Mouse (Mus musculus): ENCODE results near the gene Gal3st1. TPM values are rescaled to one million over a fixed set of nuclear protein-coding genes. Genes with fewer than 3 reads are reported as not detected.

Gal3st1 gene
- polyA plus RNA-seq, 1 experiment from 2014 or later, result 1.5 TPM

DNA sequence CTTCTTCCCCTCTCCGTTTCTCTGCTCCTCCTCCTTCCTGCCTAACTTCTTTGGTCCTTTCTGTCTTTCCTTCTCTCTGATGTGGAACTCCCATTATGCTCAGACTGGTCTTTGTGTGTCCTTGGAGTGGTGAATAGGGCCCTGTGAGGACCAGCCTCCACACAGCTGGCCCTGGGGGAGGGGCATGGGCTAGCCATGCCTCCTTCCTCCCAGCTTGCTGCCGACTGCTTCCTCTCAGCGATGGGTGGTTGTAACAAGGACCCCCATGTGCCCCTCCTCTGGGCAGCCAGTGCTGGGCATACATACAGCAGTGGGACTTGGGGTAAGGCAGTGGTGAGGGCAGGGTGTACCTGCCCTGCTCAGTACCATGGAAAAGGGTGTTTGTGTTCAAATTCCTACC is 9.1 kb upstream of the Gal3st1 start:
- WGBS, result 51% methylated on average over 3 of the region's 3 CpGs
- H3K9me3 ChIP-seq (ENCODE audit: control insufficient read depth, low read length), result no peaks in the 10 kb centered on the region
- ATAC-seq (ENCODE audit: low FRiP score) (no peak), DNase-seq (ENCODE audit: low spot score) (no peak)
- peaks cover 20% of the 10 kb centered on the region; the same call in 1 of the 2 replicates for H3K36me3 ChIP-seq (ENCODE audit: control insufficient read depth, insufficient read depth, low read length)
- H3K4me2 ChIP-seq (replicated peaks; ENCODE audit: low read depth, low read length), result no peak overlapping the region
- H3K9ac ChIP-seq (ENCODE audit: low read depth, low read length), result no peak overlapping the region
- no peaks in the 10 kb centered on the region for H3K4me1 ChIP-seq (replicated peaks; ENCODE audit: control insufficient read depth, insufficient read depth, low read length)
- H3K27ac ChIP-seq (ENCODE audit: low read depth, low read length), result no peak overlapping the region
- H3K27me3 ChIP-seq (ENCODE audit: control insufficient read depth, insufficient read depth, low read length), result no peaks in the 10 kb centered on the region
- H3K4me3 ChIP-seq (ENCODE audit: low read depth, low read length), result no peak overlapping the region

DNA sequence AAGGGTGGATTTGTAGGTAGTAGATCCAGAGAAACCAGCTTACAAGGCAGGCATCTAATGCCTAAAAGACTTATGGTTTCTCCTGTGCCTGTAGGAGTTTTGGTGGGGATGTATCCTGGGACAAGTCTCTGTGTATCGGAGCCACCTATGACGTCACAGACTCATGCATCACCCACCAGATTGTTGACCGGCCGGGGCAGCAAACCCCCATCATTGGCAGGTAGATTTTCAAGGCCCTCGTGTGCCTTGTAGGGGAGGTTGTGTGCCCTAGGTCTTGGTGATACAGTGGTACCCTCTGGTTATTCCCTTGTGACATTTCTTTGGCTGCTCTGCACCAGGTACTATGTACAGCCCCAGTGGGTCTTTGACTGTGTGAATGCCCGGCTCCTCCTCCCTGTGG is 6.8 kb upstream of the Gal3st1 start, which contains the start of gene 4930556J24Rik:
Gene 4930556J24Rik, minus strand, starts transcription at position 101 of the 400 bp plus-strand sequence.
- WGBS, result 96% methylated on average over 6 of the region's 6 CpGs
- H3K4me2 ChIP-seq (replicated peaks; ENCODE audit: low read depth, low read length), result no peak within 1 kb of the TSS
- no peaks in the 10 kb centered on the region for H3K27me3 ChIP-seq (ENCODE audit: control insufficient read depth, insufficient read depth, low read length)
- ATAC-seq (ENCODE audit: low FRiP score) (no peak), DNase-seq (ENCODE audit: low spot score) (no peak)
- no peak within 1 kb of the TSS for H3K4me3 ChIP-seq (ENCODE audit: low read depth, low read length)
- H3K4me1 ChIP-seq (replicated peaks; ENCODE audit: control insufficient read depth, insufficient read depth, low read length), result no peaks in the 10 kb centered on the region
- H3K9me3 ChIP-seq (ENCODE audit: control insufficient read depth, low read length), result no peaks in the 10 kb centered on the region
- peaks cover 13% of the 10 kb centered on the region; the same call in 1 of the 2 replicates for H3K36me3 ChIP-seq (ENCODE audit: control insufficient read depth, insufficient read depth, low read length)
- no peak within 1 kb of the TSS for H3K9ac ChIP-seq (ENCODE audit: low read depth, low read length)
- H3K27ac ChIP-seq (ENCODE audit: low read depth, low read length), result no peak within 1 kb of the TSS

DNA sequence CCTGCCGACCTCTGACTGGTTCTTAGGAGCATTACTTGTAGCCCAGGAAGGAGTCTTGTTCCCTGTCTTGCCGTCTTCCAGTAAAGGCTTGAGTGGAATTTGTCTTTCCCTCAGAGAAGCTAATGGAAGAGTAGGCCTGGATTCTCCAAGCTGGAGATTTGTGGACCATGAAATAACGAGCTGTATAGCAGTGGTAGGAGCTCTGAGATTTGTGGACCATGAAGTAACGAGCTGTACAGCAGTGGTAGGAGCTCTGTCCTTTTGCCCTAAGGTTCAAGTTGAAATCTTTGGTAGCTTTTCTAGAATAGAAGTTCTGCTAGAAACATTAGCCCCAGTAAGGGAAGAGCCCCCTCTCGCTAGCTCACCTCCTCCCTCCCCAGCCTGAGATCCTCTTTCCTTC is 5.0 kb upstream of the Gal3st1 start:
- ATAC-seq (ENCODE audit: low FRiP score) (no peak), DNase-seq (ENCODE audit: low spot score) (no peak)
- Histone ChIP-seq H3K9ac (ENCODE audit: low read depth, low read length) (no peak overlapping the region), H3K27ac (ENCODE audit: low read depth, low read length) (no peak overlapping the region), H3K9me3 (ENCODE audit: control insufficient read depth, low read length) (no peaks in the 10 kb centered on the region), H3K4me2 (replicated peaks; ENCODE audit: low read depth, low read length) (no peak overlapping the region), H3K36me3 (ENCODE audit: control insufficient read depth, insufficient read depth, low read length) (peaks cover 13% of the 10 kb centered on the region; the same call in 1 of the 2 replicates), H3K4me3 (ENCODE audit: low read depth, low read length) (no peak overlapping the region), H3K4me1 (replicated peaks; ENCODE audit: control insufficient read depth, insufficient read depth, low read length) (no peaks in the 10 kb centered on the region), H3K27me3 (ENCODE audit: control insufficient read depth, insufficient read depth, low read length) (no peaks in the 10 kb centered on the region)
- 94% methylated on average over 5 of the region's 5 CpGs for WGBS

DNA sequence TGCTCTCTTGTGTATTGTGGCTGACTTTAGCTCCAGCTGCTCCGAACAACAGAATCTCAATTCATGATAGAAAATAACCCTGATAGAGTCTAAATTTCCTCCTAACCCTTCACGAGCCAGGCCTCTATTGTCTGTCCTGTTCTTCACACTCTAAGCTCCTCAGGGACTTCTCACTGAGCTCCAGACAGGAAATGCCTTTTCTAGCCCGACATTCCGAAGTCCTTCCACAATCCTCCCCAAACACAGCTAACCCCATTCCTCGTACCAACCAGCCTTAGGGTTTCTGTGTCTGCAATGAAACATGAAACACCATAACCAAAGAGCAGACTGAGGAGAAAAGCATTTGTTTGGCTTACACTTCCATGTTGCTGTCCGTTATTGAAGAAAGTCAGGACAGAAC is 1.9 kb upstream of the Gal3st1 start:
- ATAC-seq (ENCODE audit: low FRiP score) (no peak), DNase-seq (ENCODE audit: low spot score) (no peak)
- Histone ChIP-seq H3K4me2 (replicated peaks; ENCODE audit: low read depth, low read length) (no peak overlapping the region), H3K9me3 (ENCODE audit: control insufficient read depth, low read length) (no peaks in the 10 kb centered on the region), H3K4me1 (replicated peaks; ENCODE audit: control insufficient read depth, insufficient read depth, low read length) (0 out of 2 replicates have a peak, but pooled peaks cover 2% of the 10 kb centered on the region), H3K27ac (ENCODE audit: low read depth, low read length) (no peak overlapping the region), H3K36me3 (ENCODE audit: control insufficient read depth, insufficient read depth, low read length) (0 out of 2 replicates have a peak, but pooled peaks cover 5% of the 10 kb centered on the region), H3K9ac (ENCODE audit: low read depth, low read length) (no peak overlapping the region), H3K4me3 (ENCODE audit: low read depth, low read length) (no peak overlapping the region), H3K27me3 (ENCODE audit: control insufficient read depth, insufficient read depth, low read length) (0 out of 2 replicates have a peak, but pooled peaks cover 2% of the 10 kb centered on the region)
- WGBS, result 63% methylated on average over 6 of the region's 6 CpGs

DNA sequence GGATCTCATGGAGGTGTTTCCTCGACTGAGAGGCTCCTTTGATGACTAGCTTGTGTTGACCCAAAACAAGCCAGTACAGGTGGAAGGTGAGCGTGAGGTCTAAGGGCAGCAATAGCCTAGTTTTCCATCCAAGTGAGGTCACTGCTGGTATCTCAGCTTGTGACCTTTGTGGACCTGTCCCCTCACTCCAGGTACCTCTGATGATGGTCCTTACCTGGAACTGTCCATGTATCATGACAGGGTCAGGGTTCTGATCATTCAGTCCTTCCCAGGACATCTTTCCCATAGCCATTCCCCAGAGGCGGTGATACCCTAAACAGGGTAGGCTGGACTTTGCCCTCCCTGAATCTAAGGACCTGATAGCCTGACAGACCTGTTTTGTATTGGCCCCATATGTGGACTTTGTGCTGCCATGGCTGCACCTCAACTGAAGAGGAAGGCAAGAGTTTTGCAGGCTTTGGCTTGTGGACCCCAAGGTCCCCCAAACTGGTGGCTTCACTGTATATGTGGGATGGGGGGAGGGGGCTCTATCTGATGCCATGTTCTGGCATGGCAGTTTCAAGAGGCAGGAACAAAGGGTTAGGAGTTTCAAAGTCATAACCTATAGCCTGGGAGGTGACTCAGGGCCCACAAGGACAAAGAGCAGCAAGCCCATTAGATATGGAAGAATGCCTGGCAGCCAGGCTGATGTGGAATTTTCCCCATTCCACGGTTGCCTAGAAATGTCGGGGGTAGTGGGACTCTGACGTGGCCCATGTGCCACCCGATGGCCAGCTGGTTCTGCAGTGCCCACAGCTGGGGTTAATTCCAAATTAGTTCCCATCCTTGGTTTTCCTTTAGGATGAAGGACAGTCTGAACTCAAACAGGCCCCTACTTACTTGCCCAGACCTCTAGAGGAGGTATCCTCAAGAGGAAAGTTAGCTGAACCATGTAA is 894 bp upstream of the Gal3st1 start:
- Histone ChIP-seq H3K36me3 (ENCODE audit: control insufficient read depth, insufficient read depth, low read length) (0 out of 2 replicates have a peak, but pooled peaks cover 3% of the 10 kb centered on the region), H3K27ac (ENCODE audit: low read depth, low read length) (no peak overlapping the region), H3K4me3 (ENCODE audit: low read depth, low read length) (no peak overlapping the region), H3K27me3 (ENCODE audit: control insufficient read depth, insufficient read depth, low read length) (0 out of 2 replicates have a peak, but pooled peaks cover 2% of the 10 kb centered on the region), H3K9me3 (ENCODE audit: control insufficient read depth, low read length) (no peaks in the 10 kb centered on the region), H3K4me1 (replicated peaks; ENCODE audit: control insufficient read depth, insufficient read depth, low read length) (0 out of 2 replicates have a peak, but pooled peaks cover 2% of the 10 kb centered on the region), H3K9ac (ENCODE audit: low read depth, low read length) (no peak overlapping the region), H3K4me2 (replicated peaks; ENCODE audit: low read depth, low read length) (no peak overlapping the region; the same call in 1 of the 2 replicates)
- no peak for ATAC-seq (ENCODE audit: low FRiP score)
- 61% methylated on average over 7 of the region's 7 CpGs for WGBS
- no peak for DNase-seq (ENCODE audit: low spot score)

DNA sequence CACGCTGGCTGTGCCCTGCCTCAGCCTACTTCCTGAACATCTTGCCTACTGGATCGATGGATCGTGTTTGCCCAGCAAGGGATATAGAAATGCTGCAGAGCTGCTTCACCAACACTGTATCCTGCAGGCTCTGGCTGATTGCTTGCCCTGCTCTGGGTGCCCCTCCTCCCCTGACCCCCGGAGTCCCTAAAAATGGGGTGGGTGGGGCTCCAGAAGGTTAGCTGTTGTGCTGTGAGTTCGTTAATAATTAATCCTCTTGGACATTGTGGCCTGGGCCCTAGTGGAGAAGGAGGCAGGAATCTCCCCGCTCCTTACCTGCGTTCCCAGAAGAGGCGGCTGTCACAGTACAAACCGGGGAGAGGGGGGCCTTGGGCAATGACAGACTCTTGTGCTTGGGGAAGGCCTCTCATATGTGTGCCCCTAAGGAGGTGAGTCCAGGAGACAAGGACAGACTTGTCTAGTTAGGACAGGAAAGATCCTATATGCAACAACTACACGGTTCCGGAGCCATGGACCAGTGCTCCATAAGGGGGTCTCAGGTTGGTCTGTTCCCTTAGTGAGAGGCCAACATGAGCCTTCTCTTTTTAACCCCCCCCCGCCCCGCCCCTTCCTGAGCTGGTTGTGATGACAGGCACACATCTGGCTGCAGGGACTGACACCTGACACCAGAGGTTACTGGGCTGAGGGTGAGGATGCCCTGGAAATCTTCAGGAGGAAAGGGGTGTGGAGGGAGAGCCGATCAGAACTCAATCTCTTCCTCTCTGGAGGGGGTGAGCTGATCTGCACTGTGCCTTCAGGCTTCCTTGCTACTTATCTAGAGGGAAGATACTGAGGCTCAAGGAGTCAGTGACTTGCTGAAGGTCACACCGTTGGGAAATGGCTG is 668 bp downstream of the Gal3st1 start:
- Histone ChIP-seq H3K4me3 (ENCODE audit: low read depth, low read length) (peak overlapping the region; percentile 32), H3K27me3 (ENCODE audit: control insufficient read depth, insufficient read depth, low read length) (0 out of 2 replicates have a peak, but pooled peaks cover 2% of the 10 kb centered on the region), H3K36me3 (ENCODE audit: control insufficient read depth, insufficient read depth, low read length) (no peaks in the 10 kb centered on the region), H3K9ac (ENCODE audit: low read depth, low read length) (peak overlapping the region; percentile 59), H3K4me2 (replicated peaks; ENCODE audit: low read depth, low read length) (peak overlapping the region; percentile 67), H3K9me3 (ENCODE audit: control insufficient read depth, low read length) (no peaks in the 10 kb centered on the region), H3K27ac (ENCODE audit: low read depth, low read length) (no peak overlapping the region), H3K4me1 (replicated peaks; ENCODE audit: control insufficient read depth, insufficient read depth, low read length) (0 out of 2 replicates have a peak, but pooled peaks cover 2% of the 10 kb centered on the region)
- peak; percentile 35 for DNase-seq (ENCODE audit: low spot score)
- WGBS, result 14% methylated on average over 15 of the region's 15 CpGs
- peak; percentile 43; the same call in 1 of the 2 replicates for ATAC-seq (ENCODE audit: low FRiP score)

DNA sequence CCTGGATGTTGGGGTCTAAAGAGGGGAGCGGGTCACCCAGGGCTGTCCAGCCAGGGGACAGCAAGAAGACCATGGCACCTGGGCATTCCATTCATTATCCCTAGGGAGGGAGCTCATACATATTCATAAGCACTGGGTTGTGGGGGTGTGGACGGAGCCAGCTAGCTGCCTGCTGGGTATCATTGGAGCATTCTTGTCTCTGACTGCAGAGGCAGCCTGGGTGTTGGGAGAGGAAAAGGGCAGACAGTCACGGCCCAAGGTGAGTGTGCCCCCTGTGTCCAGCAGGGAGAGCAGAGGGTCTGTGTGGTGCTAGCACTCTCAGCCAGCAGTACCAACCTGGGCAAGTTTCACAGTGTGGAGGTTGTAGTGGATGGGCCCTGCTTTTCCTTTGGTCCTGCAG is 6.3 kb downstream of the Gal3st1 start:
- no peaks in the 10 kb centered on the region for H3K27me3 ChIP-seq (ENCODE audit: control insufficient read depth, insufficient read depth, low read length)
- no peak for ATAC-seq (ENCODE audit: low FRiP score)
- no peaks in the 10 kb centered on the region for H3K9me3 ChIP-seq (ENCODE audit: control insufficient read depth, low read length)
- no peak for DNase-seq (ENCODE audit: low spot score)
- no peak overlapping the region for H3K4me3 ChIP-seq (ENCODE audit: low read depth, low read length)
- H3K9ac ChIP-seq (ENCODE audit: low read depth, low read length), result no peak overlapping the region
- no peaks in the 10 kb centered on the region for H3K4me1 ChIP-seq (replicated peaks; ENCODE audit: control insufficient read depth, insufficient read depth, low read length)
- no peak overlapping the region for H3K27ac ChIP-seq (ENCODE audit: low read depth, low read length)
- no peaks in the 10 kb centered on the region for H3K36me3 ChIP-seq (ENCODE audit: control insufficient read depth, insufficient read depth, low read length)
- 36% methylated on average over 3 of the region's 3 CpGs for WGBS
- H3K4me2 ChIP-seq (replicated peaks; ENCODE audit: low read depth, low read length), result no peak overlapping the region

DNA sequence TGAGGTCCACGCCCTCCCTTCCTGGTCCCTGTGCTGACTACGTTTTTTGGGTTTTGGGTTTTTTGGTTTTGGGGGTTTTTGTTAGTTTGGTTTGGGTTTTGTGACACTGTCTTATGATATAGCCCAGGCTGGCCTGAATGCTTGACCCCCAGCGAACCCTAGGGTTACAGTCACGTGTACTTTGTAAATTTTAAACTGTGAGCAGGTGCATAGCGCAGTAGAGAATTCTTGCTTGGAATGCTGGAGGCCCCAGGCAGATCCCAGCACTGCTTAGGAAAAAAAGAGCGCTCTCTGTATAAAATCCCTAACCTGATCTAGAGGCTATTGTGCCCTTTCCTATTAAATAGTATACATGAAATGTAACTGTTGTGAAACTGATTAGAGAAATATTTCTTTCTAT is 9.7 kb downstream of the Gal3st1 start:
- WGBS, result 84% methylated on average over 6 of the region's 6 CpGs
- peaks cover 3% of the 10 kb centered on the region; the same call in 1 of the 2 replicates for H3K4me1 ChIP-seq (replicated peaks; ENCODE audit: control insufficient read depth, insufficient read depth, low read length)
- no peak overlapping the region for H3K9ac ChIP-seq (ENCODE audit: low read depth, low read length)
- H3K4me3 ChIP-seq (ENCODE audit: low read depth, low read length), result no peak overlapping the region
- H3K4me2 ChIP-seq (replicated peaks; ENCODE audit: low read depth, low read length), result no peak overlapping the region
- no peak overlapping the region for H3K27ac ChIP-seq (ENCODE audit: low read depth, low read length)
- no peaks in the 10 kb centered on the region for H3K9me3 ChIP-seq (ENCODE audit: control insufficient read depth, low read length)
- H3K27me3 ChIP-seq (ENCODE audit: control insufficient read depth, insufficient read depth, low read length), result peaks cover 15% of the 10 kb centered on the region
- no peaks in the 10 kb centered on the region for H3K36me3 ChIP-seq (ENCODE audit: control insufficient read depth, insufficient read depth, low read length)
- ATAC-seq (ENCODE audit: low FRiP score) (no peak), DNase-seq (ENCODE audit: low spot score) (no peak)

Data from hindbrain, embryonic 11.5 days (tissue).